Mouse (Mus musculus) MEL (cell line): ENCODE measurements at regions not wholly inside any gene's neighbourhood (a gene's known extent, or its start where the extent isn't known, plus 50 kb on each side); places are given as distances from the start of the nearest gene placed in this dataset.

Experiments used
- BHLHE40 ChIP-seq: IDR thresholded peaks from 2 replicates; pipeline ENCODE4 v1.6.1; 2012; ENCODE audit warnings: low read depth, mild to moderate bottlenecking, inconsistent platforms, low read length, improper control_type of control experiment, borderline replicate concordance
- CTCF ChIP-seq, 3 experiments: IDR thresholded peaks in 2 of 3; conservative IDR thresholded peaks in 1 of 3; 2 replicates each; pipeline ENCODE4 v1.5.1; 2011 to 2012; ENCODE audit warnings: low read length in 3 of 3, low read depth in 2 of 3, mild to moderate bottlenecking in 2 of 3, improper control_type of control experiment in 1 of 3, inconsistent platforms in 1 of 3, mixed read lengths in 1 of 3, moderate library complexity in 1 of 3; ENCODE audit not compliant: control insufficient read depth in 1 of 3, insufficient read depth in 1 of 3, poor library complexity in 1 of 3, severe bottlenecking in 1 of 3
- E2F4 ChIP-seq: IDR thresholded peaks from 2 replicates; pipeline ENCODE4 v1.6.1; 2011; ENCODE audit warnings: low read depth, low read length, improper control_type of control experiment, borderline replicate concordance
- GATA1 ChIP-seq: IDR thresholded peaks from 2 replicates; pipeline ENCODE4 v1.6.1; 2011; ENCODE audit warnings: low read depth, low read length, improper control_type of control experiment
- HCFC1 ChIP-seq: IDR thresholded peaks from 2 replicates; pipeline ENCODE4 v1.6.1; 2012; ENCODE audit warnings: low read depth, mild to moderate bottlenecking, inconsistent platforms, low read length, improper control_type of control experiment, moderate library complexity
- JUND ChIP-seq: IDR thresholded peaks from 2 replicates; pipeline ENCODE4 v1.6.1; 2011; ENCODE audit warnings: low read depth, mild to moderate bottlenecking, improper control_type of control experiment, low read length
- KAT2A ChIP-seq: conservative IDR thresholded peaks from 2 replicates; pipeline ENCODE4 v1.6.1; 2012; ENCODE audit warnings: low read depth, low read length, improper control_type of control experiment, inconsistent platforms
- POLR2A ChIP-seq, 2 experiments: IDR thresholded peaks; 2 replicates each; pipeline ENCODE4 v1.6.1; 2011 to 2012; ENCODE audit warnings: low read length in 2 of 2, mild to moderate bottlenecking in 2 of 2, control low read depth in 1 of 2, improper control_type of control experiment in 1 of 2, low read depth in 1 of 2, moderate library complexity in 1 of 2; ENCODE audit not compliant: control insufficient read depth in 1 of 2, insufficient read depth in 1 of 2, poor library complexity in 1 of 2
- POLR2AphosphoS2 ChIP-seq: IDR thresholded peaks from 2 replicates; pipeline ENCODE4 v1.6.1; 2011; ENCODE audit warnings: low read length, improper control_type of control experiment
- RCOR1 ChIP-seq: IDR thresholded peaks from 2 replicates; pipeline ENCODE4 v1.6.1; 2012; ENCODE audit warnings: low read depth, mild to moderate bottlenecking, inconsistent platforms, low read length, improper control_type of control experiment
- SIN3A ChIP-seq: IDR thresholded peaks from 2 replicates; pipeline ENCODE4 v1.6.1; 2012; ENCODE audit warnings: low read length, improper control_type of control experiment, inconsistent platforms
- ZKSCAN1 ChIP-seq: IDR thresholded peaks from 2 replicates; pipeline ENCODE4 v1.6.1; 2012; ENCODE audit warnings: low read depth, mild to moderate bottlenecking, inconsistent platforms, low read length, improper control_type of control experiment, moderate library complexity
- ZNF384 ChIP-seq: IDR thresholded peaks from 2 replicates; pipeline ENCODE4 v1.6.1; 2012; ENCODE audit warnings: low read depth, mild to moderate bottlenecking, inconsistent platforms, low read length, improper control_type of control experiment

- TF ChIP-seq ZNF384 (no peak), JUND (no peak), E2F4 (no peak), CTCF (IDR thresholded peaks at IDR 0.05 in 2 of 3, conservative IDR thresholded peaks at IDR 0.05 in 1 of 3; ENCODE audit: control insufficient read depth in 1 of 3, insufficient read depth in 1 of 3, low read depth in 2 of 3, low read length in 3 of 3, poor library complexity in 1 of 3, severe bottlenecking in 1 of 3) (no peak), RCOR1 (no peak), POLR2AphosphoS2 (no peak), BHLHE40 (no peak), KAT2A (no peak), HCFC1 (no peak), SIN3A (no peak), GATA1 (no peak), ZKSCAN1 (no peak), POLR2A (IDR thresholded peaks at IDR 0.05; ENCODE audit: control insufficient read depth in 1 of 2, insufficient read depth in 1 of 2, low read depth in 1 of 2, low read length in 2 of 2, poor library complexity in 1 of 2) (no peak)
These were observed 209.0 kb upstream of the Neil3 start for GRCm38 (mm10) chr8:53847821-53848220.
